Mouse (Mus musculus): ENCODE results near the gene Fndc3c1. TPM values are rescaled to one million over a fixed set of nuclear protein-coding genes. Genes with fewer than 3 reads are reported as not detected.

Gene Fndc3c1
- total and polyA plus RNA-seq, 3 experiments = not detected

DNA sequence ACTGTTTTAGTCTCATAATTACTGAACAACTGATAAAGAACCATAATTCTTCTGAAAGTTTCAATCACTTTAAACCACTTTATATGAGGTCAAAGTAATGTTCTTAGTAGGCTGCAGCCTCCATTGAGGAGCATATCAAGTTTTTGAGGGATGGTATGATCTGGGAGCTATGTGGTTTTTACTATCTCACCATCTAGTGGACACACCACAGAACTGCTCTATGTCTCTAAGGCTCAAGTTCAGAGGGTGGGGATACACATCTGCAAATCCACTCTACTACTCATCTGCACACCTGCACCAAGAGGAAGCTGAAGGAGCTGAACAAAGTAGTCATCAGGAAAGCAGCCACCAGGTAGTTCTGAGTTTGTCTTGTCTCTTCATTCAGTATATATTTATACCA lies 104.6 kb downstream of the Fndc3c1 start:
- H3K4me1 ChIP-seq (ENCODE audit: control insufficient read depth in 1 of 2, insufficient read depth in 2 of 2, low read length in 2 of 2) = no peaks in the 10 kb centered on the region
- H3K9ac ChIP-seq (ENCODE audit: control insufficient read depth, low read depth, low read length, poor library complexity, severe bottlenecking) = no peak overlapping the region
- no peaks in the 10 kb centered on the region for H3K36me3 ChIP-seq (ENCODE audit: control insufficient read depth in 1 of 2, insufficient read depth in 2 of 2, low read length in 2 of 2)
- no peak overlapping the region for H3K27ac ChIP-seq (ENCODE audit: control insufficient read depth, low read depth, low read length)
- H3K27me3 ChIP-seq (ENCODE audit: control insufficient read depth in 1 of 2, insufficient read depth in 2 of 2, low read length in 2 of 2) = no peaks in the 10 kb centered on the region
- H3K9me3 ChIP-seq (replicated peaks; ENCODE audit: insufficient read depth, low read length) = no peaks in the 10 kb centered on the region
- no peak for TF ChIP-seq RCOR1 (IDR thresholded peaks at IDR 0.05; ENCODE audit: low read depth, low read length)
- TF ChIP-seq CTCF (IDR thresholded peaks at IDR 0.05 in 2 of 3, conservative IDR thresholded peaks at IDR 0.05 in 1 of 3; ENCODE audit: control insufficient read depth in 1 of 3, insufficient read depth in 1 of 3, low read depth in 2 of 3, low read length in 3 of 3, poor library complexity in 1 of 3, severe bottlenecking in 1 of 3) = peak in 2 of 3 experiments; percentile 6 to 11; a peak in 1 of 6 replicates
- no peaks in the 10 kb centered on the region for H3K79me2 ChIP-seq (ENCODE audit: control insufficient read depth, insufficient read depth, low read length, poor library complexity)
- no peak overlapping the region for H3K4me3 ChIP-seq (ENCODE audit: control insufficient read depth in 1 of 2, insufficient read depth in 1 of 2, low read depth in 2 of 2, low read length in 2 of 2)
- peak; percentile 6 for DNase-seq (ENCODE audit: low read depth, low spot score)

Other genes starting within 250 kb of the Fndc3c1 start
- not detected in 2 replicates for gene Fnd3c2, start 230.0 kb downstream of the Fndc3c1 start, total RNA-seq (2012; rRNA removed)
- gene Fnd3c2, start 230.0 kb downstream of the Fndc3c1 start, polyA plus RNA-seq (2012; ENCODE audit: insufficient read depth in 1 of 2, insufficient read length in 2 of 2, low read depth in 1 of 2, low replicate concordance in 2 of 2, missing spikeins in 1 of 2) = not detected
- gene Gm5127, start 97.8 kb upstream of the Fndc3c1 start, total RNA-seq (2012; rRNA removed) = not detected in 2 replicates
- not detected for gene Gm5127, start 97.8 kb upstream of the Fndc3c1 start, polyA plus RNA-seq (2012; ENCODE audit: insufficient read depth in 1 of 2, insufficient read length in 2 of 2, low read depth in 1 of 2, low replicate concordance in 2 of 2, missing spikeins in 1 of 2)
- 0.04 and 0.29 TPM in 2 replicates for gene Cysltr1, start 118.3 kb upstream of the Fndc3c1 start, total RNA-seq (2012; rRNA removed)
- under 1 TPM in 1 of 2 experiments, not detected in 1; 0.13 TPM for gene Cysltr1, start 118.3 kb upstream of the Fndc3c1 start, polyA plus RNA-seq (2012; ENCODE audit: insufficient read depth in 1 of 2, insufficient read length in 2 of 2, low read depth in 1 of 2, low replicate concordance in 2 of 2, missing spikeins in 1 of 2)